Mouse (Mus musculus) granulocyte monocyte progenitor cell, adult 5-6 weeks (primary cell): ENCODE data around the gene Nedd1. TPM values are rescaled to one million over a fixed set of nuclear protein-coding genes. Genes with fewer than 3 reads are reported as not detected.

Source experiments
- ATAC-seq: replicated peaks from 2 replicates; pipeline ENCODE4 v1.8.0; 2016; ENCODE audit warnings: mild to moderate bottlenecking, moderate TSS enrichment, inconsistent platforms; ENCODE audit not compliant: poor library complexity, severe bottlenecking
- total RNA-seq, 2 experiments: library from RNA; stranded (forward) in 1 of 2; stranded (reverse) in 1 of 2; fragments of 200-712, 200-1000 nt in 1 of 2; fragments of >200 nt in 1 of 2; fragmentation: Nextera tagmentation in 1 of 2; gene quantifications; 2 replicates each; pipeline ENCODE4 v1.2.3; 2014 to 2017

Gene Nedd1
- 27.0 and 33.5 TPM in 2 replicates for total RNA-seq (2014; fragmentation: Nextera tagmentation)
- 35.5 and 36.0 TPM in 2 replicates for total RNA-seq (2017)

GRCm38 (mm10) chr10:92721771-92722619 is at the start of gene Nedd1:
Gene Nedd1 (minus strand): TSS chr10:92722420.
- ATAC-seq: peak; percentile 97

DNA sequence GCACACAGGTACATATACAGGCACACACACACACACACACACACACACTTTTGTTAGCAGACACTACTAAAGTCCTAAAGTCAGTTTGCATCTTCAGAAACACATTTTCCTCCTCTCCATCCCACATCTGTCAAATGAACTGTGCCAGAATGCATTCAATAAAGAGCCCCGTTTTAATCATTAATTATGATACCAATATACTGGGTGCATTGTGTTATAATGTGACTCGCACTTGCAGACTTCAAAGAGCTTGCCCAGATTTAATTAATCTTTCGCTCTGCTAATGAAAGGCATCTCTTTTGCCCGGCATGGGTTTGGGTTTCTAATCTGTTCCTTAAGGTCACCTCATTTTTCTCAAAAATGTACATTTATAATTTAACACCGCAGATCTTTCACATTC is 32.1 kb upstream of the Nedd1 start:
- ATAC-seq: no peak

GRCm38 (mm10) chr10:92730339-92730738 is 8.1 kb upstream of the Nedd1 start:
- no peak for ATAC-seq

GRCm38 (mm10) chr10:92728723-92729122 is 6.5 kb upstream of the Nedd1 start:
- ATAC-seq: no peak

DNA sequence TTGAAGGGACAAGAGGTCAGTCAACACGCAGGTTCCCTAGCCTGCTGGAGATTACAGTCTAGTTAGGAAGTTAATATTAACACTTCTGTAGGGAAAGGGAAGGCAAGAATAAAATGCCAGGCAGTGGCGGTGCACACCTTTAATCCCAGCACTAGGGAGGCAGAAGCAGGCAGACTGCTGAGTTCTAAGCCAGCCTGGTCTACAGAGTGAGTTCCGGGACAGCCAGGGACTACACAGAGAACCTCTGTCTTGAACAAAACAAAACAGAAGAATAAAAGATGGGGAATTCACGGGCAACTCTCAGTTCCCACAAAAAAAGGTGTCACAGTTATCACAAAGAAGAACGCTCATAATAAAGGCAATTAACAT is 384 bp upstream of the Nedd1 start:
- ATAC-seq: no peak

DNA sequence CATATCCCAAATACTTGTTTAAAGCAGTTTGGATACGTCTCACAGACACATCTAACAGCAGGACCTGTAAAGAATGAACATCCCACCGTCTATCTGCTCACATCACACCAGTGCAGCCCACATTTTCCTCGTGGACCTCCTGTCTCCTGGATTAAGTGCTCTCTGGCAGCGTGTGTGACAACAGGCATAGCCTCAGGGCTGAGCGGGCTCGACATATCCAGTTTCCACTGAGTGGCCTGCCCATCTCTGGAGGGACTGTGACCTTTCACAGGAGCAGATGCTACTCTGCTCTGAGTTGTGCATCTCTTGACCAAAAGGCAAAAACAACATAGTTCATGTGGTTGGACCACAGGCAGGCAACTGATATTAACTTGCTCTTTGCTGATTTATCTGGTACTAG is 23.2 kb downstream of the Nedd1 start:
- no peak for ATAC-seq

GRCm38 (mm10) chr10:92675056-92675455 is 47.2 kb downstream of the Nedd1 start:
- ATAC-seq: no peak

DNA sequence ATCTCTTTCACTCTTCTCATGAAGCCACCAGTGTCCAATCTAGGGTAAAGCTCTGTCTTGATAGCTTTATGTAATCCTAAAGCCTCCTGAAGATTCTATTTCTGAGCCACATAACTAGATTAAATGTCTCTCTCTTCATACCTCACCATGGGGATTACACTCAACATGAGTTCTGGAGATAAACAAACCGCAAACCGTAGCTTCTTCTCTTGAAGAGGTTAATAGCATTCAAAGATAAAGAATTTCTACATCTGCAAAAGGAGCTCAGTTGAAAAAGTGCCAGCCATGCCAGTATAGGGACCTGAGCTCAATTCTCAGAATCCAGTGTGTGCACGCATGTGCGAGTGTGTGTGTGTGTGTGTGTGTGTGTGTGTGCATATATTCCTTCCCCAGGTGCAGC is 50.3 kb downstream of the Nedd1 start:
- ATAC-seq: no peak

DNA sequence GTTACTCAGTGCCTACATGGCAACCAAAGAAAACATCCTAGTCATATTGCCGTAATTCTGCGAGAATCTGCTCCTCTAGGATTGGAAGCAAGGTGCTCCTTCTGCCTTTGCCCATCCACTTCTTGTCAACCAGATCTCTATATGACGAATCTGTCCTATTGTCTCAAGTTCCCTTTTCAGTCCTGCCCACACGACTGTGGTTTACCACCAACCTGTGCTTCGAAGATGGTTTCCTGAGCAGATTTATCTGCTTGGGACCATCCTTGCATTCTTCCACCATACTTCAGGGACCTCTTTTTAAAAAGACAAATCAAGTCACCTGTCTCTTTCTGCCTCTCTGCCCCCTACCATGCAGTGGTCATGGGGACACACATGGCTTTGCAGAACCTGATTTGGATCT is 56.9 kb downstream of the Nedd1 start:
- peak; percentile 33; the same call in 1 of the 2 replicates for ATAC-seq

GRCm38 (mm10) chr10:92653266-92653665 is 69.0 kb downstream of the Nedd1 start:
- ATAC-seq: no peak

DNA sequence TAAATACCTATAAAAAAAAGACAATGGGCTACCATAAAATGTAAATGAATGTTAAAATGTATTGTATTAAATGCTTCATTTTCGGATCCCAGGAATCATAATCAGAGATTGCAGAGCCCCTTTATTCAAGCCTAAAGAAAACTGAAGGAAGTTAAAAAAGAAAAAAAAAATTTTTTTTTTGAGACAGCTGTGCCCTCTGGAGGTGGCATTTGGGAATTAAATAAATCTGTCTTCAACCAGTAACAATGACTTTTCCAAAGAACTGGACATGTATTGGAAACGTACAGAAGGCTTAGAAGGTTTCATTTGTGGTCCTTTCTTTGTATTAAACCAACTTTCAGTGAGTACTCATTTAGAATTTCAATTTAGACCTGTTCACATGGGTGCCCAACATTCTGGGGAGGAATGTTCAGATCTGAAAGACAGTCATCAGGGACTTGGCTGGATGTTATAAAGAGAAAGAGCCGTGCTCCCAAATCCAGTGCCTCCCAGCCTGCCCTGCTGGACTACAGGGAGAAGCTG is 69.8 kb downstream of the Nedd1 start:
- ATAC-seq: no peak

GRCm38 (mm10) chr10:92651266-92651665 is 71.0 kb downstream of the Nedd1 start:
- ATAC-seq: no peak

- ATAC-seq: no peak
Measured at GRCm38 (mm10) chr10:92649096-92649495, 73.1 kb downstream of the Nedd1 start.

- no peak for ATAC-seq
Measured at GRCm38 (mm10) chr10:92647691-92648090, 74.5 kb downstream of the Nedd1 start.

DNA sequence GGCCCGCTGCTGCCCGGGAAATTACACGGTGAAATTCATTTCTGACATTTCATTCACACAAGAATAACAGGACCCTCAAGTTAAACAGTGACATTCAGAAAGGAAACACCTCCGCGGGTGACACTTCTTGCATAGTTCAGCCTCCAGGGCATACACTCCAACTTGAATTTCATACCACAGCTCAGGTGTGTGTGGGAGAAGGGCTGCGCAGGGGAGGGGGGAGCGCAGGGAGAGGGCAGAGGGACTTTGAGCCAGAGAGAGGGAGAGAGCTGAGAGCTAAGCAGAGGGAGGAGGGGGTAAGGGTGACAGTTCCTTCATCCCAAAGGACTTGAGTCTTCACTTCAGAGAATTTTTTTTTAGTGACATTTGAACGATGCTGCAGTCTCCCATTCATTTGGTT is 78.2 kb downstream of the Nedd1 start:
- no peak for ATAC-seq

- ATAC-seq: no peak
Measured at GRCm38 (mm10) chr10:92641032-92641431, 81.2 kb downstream of the Nedd1 start.
